ENCODE assay signal across 11 mouse cellular contexts in genomic region chr8:72057643-72058042, GRCm38 (mm10). TPM values are rescaled to one million over a fixed set of nuclear protein-coding genes. Genes with fewer than 3 reads are reported as not detected.
"Had no signal": no experiment of that assay in that cellular context is flagged by ENCODE, and none has a peak within 500 bp of the region (broad histone marks: within the 10 kb centered on the region; RNA-seq: fewer than 3 reads in every experiment).

No protein-coding gene starts in this region.

RNA-seq across cellular contexts. Expression of gene Olfr372, which starts 16.6 kb away (rescaled TPM):
- total RNA-seq: left cerebral cortex, adult 18-20 months; left cerebral cortex, adult 2 months; left cerebral cortex, adult 8-10 months; left cerebral cortex, postnatal 10 days; left cerebral cortex, postnatal 14 days; left cerebral cortex, postnatal 25 days; left cerebral cortex, postnatal 36 days; left cerebral cortex, postnatal 4 days; liver, adult 2 months; megakaryocyte-erythroid progenitor cell, adult 5-6 weeks; midbrain, postnatal 0 days had no signal

RNA-seq across cellular contexts. Expression of gene Olfr373, which starts 25.3 kb away (rescaled TPM):
- total RNA-seq: left cerebral cortex, adult 18-20 months; left cerebral cortex, adult 2 months; left cerebral cortex, adult 8-10 months; left cerebral cortex, postnatal 10 days; left cerebral cortex, postnatal 14 days; left cerebral cortex, postnatal 25 days; left cerebral cortex, postnatal 36 days; left cerebral cortex, postnatal 4 days; liver, adult 2 months; megakaryocyte-erythroid progenitor cell, adult 5-6 weeks; midbrain, postnatal 0 days had no signal

RNA-seq across cellular contexts. Expression of gene Cyp4f18, which starts 48.2 kb away (rescaled TPM):
- total RNA-seq: left cerebral cortex, adult 18-20 months; left cerebral cortex, adult 2 months; left cerebral cortex, adult 8-10 months; left cerebral cortex, postnatal 10 days; left cerebral cortex, postnatal 14 days; left cerebral cortex, postnatal 25 days; left cerebral cortex, postnatal 36 days; midbrain, postnatal 0 days had no signal

RNA-seq across cellular contexts. Expression of gene Olfr374, which starts 49.2 kb away (rescaled TPM):
- total RNA-seq: left cerebral cortex, adult 18-20 months; left cerebral cortex, adult 2 months; left cerebral cortex, postnatal 10 days; left cerebral cortex, postnatal 14 days; left cerebral cortex, postnatal 25 days; left cerebral cortex, postnatal 36 days; liver, adult 2 months; megakaryocyte-erythroid progenitor cell, adult 5-6 weeks; midbrain, postnatal 0 days had no signal
